Mouse (Mus musculus): ENCODE results near the gene Galnt10. TPM values are rescaled to one million over a fixed set of nuclear protein-coding genes. Genes with fewer than 3 reads are reported as not detected.

Galnt10 gene
- 1 to 10 TPM; 5.9 to 7.4 TPM for total RNA-seq (2021)
- long read RNA-seq, experiment 1, full-length matches to known transcripts, result 3 of 10 reads
- long read RNA-seq, experiment 1, partial matches to known transcripts, result 0 of 10 reads
- long read RNA-seq, experiment 1, other reads (novel, unspliced or antisense), result 7 of 10 reads
- long read RNA-seq, experiment 2, full-length matches to known transcripts, result 3 of 6 reads
- long read RNA-seq, experiment 2, partial matches to known transcripts, result 0 of 6 reads
- long read RNA-seq, experiment 2, other reads (novel, unspliced or antisense), result 3 of 6 reads

- peak; percentile 75 for TF ChIP-seq CTCF (IDR thresholded peaks at IDR 0.05)
- Histone ChIP-seq H3K4me3 (peak within 1 kb of the TSS; percentile 59), H3K27ac (peak within 1 kb of the TSS; percentile 85)
- intact Hi-C loops (cut with DNase I), result loop anchor here (5.0 to 10.0 kb wide), 2 partner anchors 52 to 130 kb away; no protein-coding TSS in a partner anchor
- peak; percentile 84 to 88 for DNase-seq (ENCODE audit: extremely low spot score in 1 of 2, low spot score in 2 of 2)
Measured at GRCm38 (mm10) chr11:57645018-57645559, at the start of gene Galnt10. Galnt10 (plus strand) TSS chr11:57645442.

GRCm38 (mm10) chr11:57595899-57596298 is 49.3 kb upstream of the Galnt10 start:
- no peak overlapping the region for H3K4me3 ChIP-seq
- no peak overlapping the region for H3K27ac ChIP-seq
- intact Hi-C loops (cut with DNase I), result no loop called here
- no peak for TF ChIP-seq CTCF (IDR thresholded peaks at IDR 0.05)
- no peak for DNase-seq (ENCODE audit: extremely low spot score in 1 of 2, low spot score in 2 of 2)

- DNase-seq (ENCODE audit: extremely low spot score in 1 of 2, low spot score in 2 of 2), result peak; percentile 32 to 51
- Histone ChIP-seq H3K4me3 (no peak overlapping the region), H3K27ac (no peak overlapping the region)
- TF ChIP-seq CTCF (IDR thresholded peaks at IDR 0.05), result no peak
- intact Hi-C loops (cut with DNase I), result no loop called here
Measured at GRCm38 (mm10) chr11:57598161-57598560, 47.1 kb upstream of the Galnt10 start.

GRCm38 (mm10) chr11:57599304-57599703 is 45.9 kb upstream of the Galnt10 start:
- H3K27ac ChIP-seq, result no peak overlapping the region

GRCm38 (mm10) chr11:57600113-57600512 is 45.1 kb upstream of the Galnt10 start:
- H3K4me3 ChIP-seq, result no peak overlapping the region
- no peak for TF ChIP-seq CTCF (IDR thresholded peaks at IDR 0.05)
- DNase-seq (ENCODE audit: extremely low spot score in 1 of 2, low spot score in 2 of 2), result no peak
- intact Hi-C loops (cut with DNase I), result no loop called here
- H3K27ac ChIP-seq, result no peak overlapping the region

More at GRCm38 (mm10) chr11:57599304-57599703, 45.9 kb upstream of the Galnt10 start:
- intact Hi-C loops (cut with DNase I), result no loop called here
- H3K4me3 ChIP-seq, result no peak overlapping the region
- DNase-seq (ENCODE audit: extremely low spot score in 1 of 2, low spot score in 2 of 2), result no peak
- no peak for TF ChIP-seq CTCF (IDR thresholded peaks at IDR 0.05)

GRCm38 (mm10) chr11:57600621-57601121 is 44.6 kb upstream of the Galnt10 start:
- Histone ChIP-seq H3K27ac (no peak overlapping the region), H3K4me3 (no peak overlapping the region)
- no peak for TF ChIP-seq CTCF (IDR thresholded peaks at IDR 0.05)
- DNase-seq (ENCODE audit: extremely low spot score in 1 of 2, low spot score in 2 of 2), result peak; percentile 22 to 43
- intact Hi-C loops (cut with DNase I), result no loop called here

- H3K27ac ChIP-seq, result no peak overlapping the region
Measured at GRCm38 (mm10) chr11:57601806-57602455, 43.3 kb upstream of the Galnt10 start.

GRCm38 (mm10) chr11:57605086-57605485 is 40.2 kb upstream of the Galnt10 start:
- Histone ChIP-seq H3K27ac (no peak overlapping the region), H3K4me3 (no peak overlapping the region)
- intact Hi-C loops (cut with DNase I), result no loop called here
- no peak for DNase-seq (ENCODE audit: extremely low spot score in 1 of 2, low spot score in 2 of 2)
- TF ChIP-seq CTCF (IDR thresholded peaks at IDR 0.05), result no peak

More at GRCm38 (mm10) chr11:57601806-57602455, 43.3 kb upstream of the Galnt10 start:
- TF ChIP-seq CTCF (IDR thresholded peaks at IDR 0.05), result no peak
- DNase-seq (ENCODE audit: extremely low spot score in 1 of 2, low spot score in 2 of 2), result no peak
- H3K4me3 ChIP-seq, result no peak overlapping the region
- intact Hi-C loops (cut with DNase I), result no loop called here

GRCm38 (mm10) chr11:57605660-57606059 is 39.6 kb upstream of the Galnt10 start:
- H3K4me3 ChIP-seq, result no peak overlapping the region
- no peak for TF ChIP-seq CTCF (IDR thresholded peaks at IDR 0.05)
- H3K27ac ChIP-seq, result no peak overlapping the region
- intact Hi-C loops (cut with DNase I), result no loop called here
- DNase-seq (ENCODE audit: extremely low spot score in 1 of 2, low spot score in 2 of 2), result no peak

- intact Hi-C loops (cut with DNase I), result no loop called here
- H3K27ac ChIP-seq, result no peak overlapping the region
- no peak overlapping the region for H3K4me3 ChIP-seq
- TF ChIP-seq CTCF (IDR thresholded peaks at IDR 0.05), result no peak
- DNase-seq (ENCODE audit: extremely low spot score in 1 of 2, low spot score in 2 of 2), result no peak
Measured at GRCm38 (mm10) chr11:57614502-57614901, 30.7 kb upstream of the Galnt10 start.

GRCm38 (mm10) chr11:57615286-57615685 is 30.0 kb upstream of the Galnt10 start:
- no peak for DNase-seq (ENCODE audit: extremely low spot score in 1 of 2, low spot score in 2 of 2)
- Histone ChIP-seq H3K27ac (no peak overlapping the region), H3K4me3 (no peak overlapping the region)
- no peak for TF ChIP-seq CTCF (IDR thresholded peaks at IDR 0.05)
- intact Hi-C loops (cut with DNase I), result no loop called here

- no peak for TF ChIP-seq CTCF (IDR thresholded peaks at IDR 0.05)
- Histone ChIP-seq H3K27ac (no peak overlapping the region), H3K4me3 (no peak overlapping the region)
- DNase-seq (ENCODE audit: extremely low spot score in 1 of 2, low spot score in 2 of 2), result no peak
- intact Hi-C loops (cut with DNase I), result no loop called here
Measured at GRCm38 (mm10) chr11:57615871-57616270, 29.4 kb upstream of the Galnt10 start.

Data from left cerebral cortex, adult 2 months (tissue).